Mouse (Mus musculus): Measurements from ENCODE around the gene Hes5.

DNA sequence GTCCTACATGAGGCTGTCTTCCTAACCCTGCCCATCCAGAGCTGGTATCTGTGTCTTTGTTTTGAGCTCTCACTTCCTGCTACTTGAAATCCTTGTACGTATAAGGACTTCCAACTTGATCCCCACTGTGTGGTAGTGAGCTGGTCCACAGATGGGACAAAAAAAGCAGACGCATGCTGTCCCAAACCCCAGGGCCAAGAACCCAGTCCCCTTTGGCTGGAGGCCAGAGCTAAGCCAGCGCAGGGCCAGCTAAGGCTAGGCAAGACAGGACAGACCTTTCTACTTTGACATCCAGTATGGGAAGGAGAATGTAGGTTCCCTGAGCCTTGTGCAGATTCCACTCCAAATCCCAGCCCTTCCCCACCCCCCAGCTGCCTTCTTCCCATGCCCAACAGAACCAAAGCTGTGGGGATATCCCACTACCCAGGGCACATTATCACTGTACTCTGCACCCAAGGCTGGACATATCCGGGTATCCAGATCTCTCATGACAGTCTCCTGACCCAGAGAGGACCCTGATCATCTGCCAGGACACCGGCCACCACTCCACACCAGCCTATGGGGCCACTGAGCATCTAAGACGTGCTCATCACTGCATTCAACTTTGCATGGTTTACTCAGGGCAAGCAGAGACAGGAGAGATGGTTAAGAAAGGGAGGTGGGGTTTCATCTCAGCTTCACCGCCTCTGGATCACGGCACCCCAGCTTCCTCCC, 50.7 kb downstream of the Hes5 start:
- TF ChIP-seq EP300 (IDR thresholded peaks at IDR 0.05; ENCODE audit: low read depth) = no peak
- TF ChIP-seq CTCF (IDR thresholded peaks at IDR 0.05; ENCODE audit: low read depth) = no peak

All from liver, postnatal 0 days (tissue).